Mouse (Mus musculus) cerebellum, adult 9-10 months (tissue): ENCODE measurements around the gene Dpy30.

Experiments used
- DNase-seq: peaks from one replicate; pipeline ENCODE4 v3.0.0; 2022

The Dpy30 gene

DNA sequence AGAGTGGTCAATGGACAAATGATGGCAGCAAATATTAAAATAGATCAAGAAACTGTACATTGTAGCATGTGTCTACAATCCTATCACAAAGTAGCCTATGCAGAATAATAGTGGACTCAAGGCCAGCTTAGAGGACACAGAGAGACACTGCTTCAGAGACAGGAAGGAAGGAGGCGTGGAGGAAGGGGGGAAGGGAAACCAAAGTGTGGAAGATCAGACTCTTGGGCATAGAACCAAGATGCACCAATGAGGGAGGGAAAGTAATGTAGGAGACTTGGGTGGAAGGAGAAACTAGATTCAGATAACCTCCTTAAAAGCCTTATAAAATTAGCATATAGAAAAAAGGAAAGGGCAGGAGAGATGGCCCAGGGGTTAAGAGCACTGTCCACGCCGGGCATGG is 61.3 kb downstream of the Dpy30 start:
- DNase-seq: no peak
